Mouse (Mus musculus) intestine, embryonic 16.5 days (tissue): ENCODE measurements at regions not wholly inside any gene's neighbourhood (a gene's known extent, or its start where the extent isn't known, plus 50 kb on each side); places are given as distances from the start of the nearest gene placed in this dataset.

Source experiments
- ATAC-seq: fragments of 200-750 bp; cut with Nextera tagmentation; 2 replicates; pipeline ENCODE4 v1.8.0; 2017; ENCODE audit warnings: moderate TSS enrichment, moderate library complexity
- H3K27ac ChIP-seq: fragments of 300-500 bp; sonication (generic); 2 replicates; pipeline ENCODE4 v1.5.1; 2014; ENCODE audit warnings: mild to moderate bottlenecking, low read length
- H3K27me3 ChIP-seq: fragments of 300-500 bp; sonication (generic); replicated peaks from 2 replicates; pipeline ENCODE4 v1.6.1; 2014; ENCODE audit warnings: low read length, control low read depth, mixed read lengths; ENCODE audit not compliant: control insufficient read depth, insufficient read depth
- H3K36me3 ChIP-seq: fragments of 300-500 bp; sonication (generic); 2 replicates; pipeline ENCODE4 v1.6.1; 2014; ENCODE audit warnings: low read length, control low read depth; ENCODE audit not compliant: control insufficient read depth, insufficient read depth
- H3K4me1 ChIP-seq: fragments of 300-500 bp; sonication (generic); 2 replicates; pipeline ENCODE4 v1.6.1; 2014; ENCODE audit warnings: low read length, control low read depth, mixed read lengths; ENCODE audit not compliant: control insufficient read depth, insufficient read depth
- H3K4me2 ChIP-seq: fragments of 300-500 bp; sonication (generic); 2 replicates; pipeline ENCODE4 v1.6.1; 2014; ENCODE audit warnings: low read depth, low read length, control low read depth
- H3K4me3 ChIP-seq: fragments of 300-500 bp; sonication (generic); 2 replicates; pipeline ENCODE4 v1.5.1; 2014; ENCODE audit warnings: mild to moderate bottlenecking, low read length
- H3K9ac ChIP-seq: fragments of 300-500 bp; sonication (generic); 2 replicates; pipeline ENCODE4 v1.6.1; 2014; ENCODE audit warnings: low read depth, low read length
- H3K9me3 ChIP-seq: fragments of 300-500 bp; sonication (generic); 2 replicates; pipeline ENCODE4 v1.6.1; 2016; ENCODE audit warnings: low read length, control low read depth; ENCODE audit not compliant: control insufficient read depth
- WGBS: fragments of 180-500 bp; shearing (Covaris S2); extraction: QIAGEN DNeasy Blood & Tissue Kit; methylation state at CpG from one replicate; pipeline ENCODE4 v1.1.7; 2014; 5-methylcytosine and 5-hydroxymethylcytosine counted together

GRCm38 (mm10) chr3:149876553-149876952 is 886.2 kb upstream of the Adgrl2 start:
- H3K27me3 ChIP-seq = no peaks in the 10 kb centered on the region
- no peaks in the 10 kb centered on the region for H3K4me1 ChIP-seq
- H3K9ac ChIP-seq = no peak overlapping the region
- no peak overlapping the region for H3K4me3 ChIP-seq
- H3K4me2 ChIP-seq = no peak overlapping the region
- no peak for ATAC-seq
- no peaks in the 10 kb centered on the region for H3K36me3 ChIP-seq
- H3K9me3 ChIP-seq = no peaks in the 10 kb centered on the region
- H3K27ac ChIP-seq = no peak overlapping the region
- WGBS = 54% methylated on average over 1 of the region's 1 CpGs

- Histone ChIP-seq H3K27ac (no peak overlapping the region), H3K27me3 (no peaks in the 10 kb centered on the region), H3K4me2 (no peak overlapping the region), H3K4me3 (no peak overlapping the region), H3K36me3 (no peaks in the 10 kb centered on the region), H3K9ac (no peak overlapping the region), H3K9me3 (no peaks in the 10 kb centered on the region), H3K4me1 (no peaks in the 10 kb centered on the region)
- peak; percentile 80 for ATAC-seq
- WGBS = 74% methylated on average over 2 of the region's 2 CpGs
Measured at GRCm38 (mm10) chr3:149865945-149866344, 875.6 kb upstream of the Adgrl2 start.

GRCm38 (mm10) chr3:149846941-149847539 is 856.7 kb upstream of the Adgrl2 start:
- ATAC-seq = peak; percentile 48
- 52% methylated on average over 7 of the region's 7 CpGs for WGBS
- H3K36me3 ChIP-seq = no peaks in the 10 kb centered on the region
- no peaks in the 10 kb centered on the region for H3K27me3 ChIP-seq
- H3K4me3 ChIP-seq = no peak overlapping the region
- no peaks in the 10 kb centered on the region for H3K9me3 ChIP-seq
- no peak overlapping the region for H3K9ac ChIP-seq
- H3K27ac ChIP-seq = no peak overlapping the region
- peaks cover 10% of the 10 kb centered on the region; the same call in 1 of the 2 replicates for H3K4me1 ChIP-seq
- no peak overlapping the region for H3K4me2 ChIP-seq

- ATAC-seq = no peak
- WGBS = 48% methylated on average over 3 of the region's 3 CpGs
- Histone ChIP-seq H3K4me3 (no peak overlapping the region), H3K4me2 (no peak overlapping the region), H3K27me3 (no peaks in the 10 kb centered on the region), H3K9me3 (no peaks in the 10 kb centered on the region), H3K36me3 (no peaks in the 10 kb centered on the region), H3K4me1 (peaks cover 10% of the 10 kb centered on the region; the same call in 1 of the 2 replicates), H3K27ac (no peak overlapping the region), H3K9ac (no peak overlapping the region)
Measured at GRCm38 (mm10) chr3:149845826-149846486, 855.6 kb upstream of the Adgrl2 start.

DNA sequence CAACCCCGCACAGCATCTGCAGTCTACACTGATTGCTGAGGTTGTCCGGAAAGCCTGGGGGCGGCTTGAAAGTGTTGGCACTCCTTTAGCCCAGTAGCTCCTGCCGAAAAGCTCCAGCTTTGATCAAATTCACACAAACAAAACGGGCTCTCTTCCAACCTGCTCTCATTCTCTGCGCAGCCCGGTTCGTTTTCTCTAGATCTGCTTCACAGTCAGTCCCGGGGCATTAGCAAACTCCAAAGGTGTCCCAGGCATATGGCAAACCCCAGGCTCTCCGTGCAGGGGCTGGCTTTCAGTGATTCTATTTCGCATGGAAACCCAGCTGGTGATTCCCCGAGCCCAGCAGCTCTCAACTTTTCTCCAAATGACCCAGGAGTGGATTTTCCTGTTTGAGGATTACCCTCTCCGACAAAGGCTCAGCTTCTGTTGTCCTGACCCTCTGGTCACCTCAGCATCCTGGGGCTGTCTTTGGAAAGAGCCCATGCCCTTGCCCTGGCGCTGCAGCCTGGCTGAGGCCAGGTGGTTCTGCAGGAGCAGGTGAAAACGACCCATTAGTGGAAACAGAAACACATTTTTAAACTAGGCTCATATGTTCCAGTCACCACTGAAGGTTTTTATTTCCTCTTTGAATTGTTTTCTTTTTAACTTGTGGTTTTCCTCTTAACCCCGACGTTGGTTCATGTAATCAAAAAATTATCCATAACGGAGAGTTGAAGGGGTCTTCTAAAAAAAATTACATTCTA is 854.9 kb upstream of the Adgrl2 start:
- Histone ChIP-seq H3K4me3 (peak overlapping the region; percentile 10), H3K36me3 (no peaks in the 10 kb centered on the region), H3K4me1 (peaks cover 10% of the 10 kb centered on the region; the same call in 1 of the 2 replicates), H3K27me3 (no peaks in the 10 kb centered on the region), H3K27ac (no peak overlapping the region), H3K9ac (peak overlapping the region; percentile 24; the same call in 1 of the 2 replicates), H3K4me2 (peak overlapping the region; percentile 40), H3K9me3 (no peaks in the 10 kb centered on the region)
- ATAC-seq = no peak
- WGBS = 11% methylated on average over 18 of the region's 18 CpGs

- H3K9me3 ChIP-seq = no peaks in the 10 kb centered on the region
- no peaks in the 10 kb centered on the region for H3K27me3 ChIP-seq
- H3K4me3 ChIP-seq = no peak overlapping the region
- ATAC-seq = no peak
- no peak overlapping the region for H3K4me2 ChIP-seq
- H3K9ac ChIP-seq = no peak overlapping the region
- H3K27ac ChIP-seq = no peak overlapping the region
- H3K4me1 ChIP-seq = no peaks in the 10 kb centered on the region
- H3K36me3 ChIP-seq = no peaks in the 10 kb centered on the region
Measured at GRCm38 (mm10) chr3:149837921-149838320, 847.6 kb upstream of the Adgrl2 start.

DNA sequence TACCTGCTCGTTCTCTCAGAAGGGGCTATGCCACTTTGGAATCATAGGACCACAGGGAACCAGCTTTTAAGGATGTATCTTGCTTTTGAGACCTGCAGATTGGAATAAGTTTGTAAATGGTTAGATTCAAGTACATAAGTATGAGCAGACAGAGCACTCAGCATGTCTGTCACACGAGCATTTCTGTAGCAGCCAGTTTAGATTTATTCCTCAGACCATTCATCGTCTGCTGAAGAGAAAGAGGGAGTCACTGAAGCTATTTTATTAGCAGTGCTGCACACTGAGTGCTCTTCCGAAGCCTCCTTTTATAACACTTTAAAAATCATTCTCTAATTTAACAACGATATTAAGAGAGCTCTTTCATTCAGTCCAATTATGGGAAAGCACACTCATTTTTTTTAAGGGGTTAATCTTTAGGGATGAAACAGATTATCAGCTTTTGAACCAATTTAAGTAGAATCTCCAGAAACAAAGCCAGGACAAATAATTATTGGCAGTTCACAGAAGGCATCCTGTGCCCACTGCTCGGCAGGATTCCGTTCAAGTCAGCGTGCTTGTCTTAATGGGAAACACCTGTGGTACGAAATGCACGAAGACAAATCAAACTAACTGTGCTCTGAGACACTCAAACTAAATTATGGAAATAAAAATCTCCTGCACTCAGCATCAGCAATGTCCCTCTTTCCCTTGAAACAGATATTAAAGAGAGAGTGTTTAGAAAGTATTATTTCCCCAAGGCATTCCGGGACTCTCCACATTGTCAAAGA is 846.3 kb upstream of the Adgrl2 start:
- no peaks in the 10 kb centered on the region for H3K36me3 ChIP-seq
- H3K4me1 ChIP-seq = no peaks in the 10 kb centered on the region
- no peak overlapping the region for H3K9ac ChIP-seq
- no peak overlapping the region for H3K27ac ChIP-seq
- WGBS = 58% methylated on average over 11 of the region's 11 CpGs
- no peaks in the 10 kb centered on the region for H3K27me3 ChIP-seq
- H3K9me3 ChIP-seq = no peaks in the 10 kb centered on the region
- no peak for ATAC-seq
- no peak overlapping the region for H3K4me2 ChIP-seq
- no peak overlapping the region for H3K4me3 ChIP-seq

GRCm38 (mm10) chr3:149827181-149827580 is 836.8 kb upstream of the Adgrl2 start:
- H3K27me3 ChIP-seq = no peaks in the 10 kb centered on the region
- no peak overlapping the region for H3K9ac ChIP-seq
- no peaks in the 10 kb centered on the region for H3K36me3 ChIP-seq
- H3K4me1 ChIP-seq = no peaks in the 10 kb centered on the region
- no peak overlapping the region for H3K4me2 ChIP-seq
- H3K4me3 ChIP-seq = no peak overlapping the region
- WGBS = 29% methylated on average over 2 of the region's 2 CpGs
- no peak for ATAC-seq
- no peaks in the 10 kb centered on the region for H3K9me3 ChIP-seq
- H3K27ac ChIP-seq = no peak overlapping the region

DNA sequence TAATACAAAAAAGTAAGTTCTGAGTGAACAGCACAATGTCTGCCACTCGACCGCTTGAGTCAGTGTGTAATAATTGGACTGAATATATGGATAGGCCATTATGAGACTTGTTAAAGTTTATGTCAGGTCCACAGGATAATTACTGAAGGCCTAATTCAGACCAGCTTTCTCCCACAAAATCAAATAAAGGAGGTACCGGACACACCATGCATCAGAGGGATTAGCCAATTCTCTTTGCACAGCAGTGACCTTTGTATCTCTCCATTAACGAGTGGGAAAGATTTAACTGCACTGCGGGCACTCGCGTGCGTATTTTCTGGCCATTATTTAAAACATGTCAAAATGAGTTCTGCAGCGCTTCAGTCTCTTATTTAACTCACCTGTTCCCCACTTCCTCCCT is 836.4 kb upstream of the Adgrl2 start:
- Histone ChIP-seq H3K36me3 (no peaks in the 10 kb centered on the region), H3K9me3 (no peaks in the 10 kb centered on the region), H3K4me1 (no peaks in the 10 kb centered on the region), H3K9ac (no peak overlapping the region), H3K4me3 (no peak overlapping the region), H3K27me3 (no peaks in the 10 kb centered on the region), H3K27ac (no peak overlapping the region), H3K4me2 (no peak overlapping the region)
- ATAC-seq = no peak
- 53% methylated on average over 9 of the region's 9 CpGs for WGBS
